Mouse (Mus musculus) limb, embryonic 15.5 days (tissue): ENCODE results near the gene Ccl6. TPM values are rescaled to one million over a fixed set of nuclear protein-coding genes. Genes with fewer than 3 reads are reported as not detected.

Source experiments
- ATAC-seq: fragments of 200-750 bp; cut with Nextera tagmentation; 2 replicates; pipeline ENCODE4 v1.8.0; 2017; ENCODE audit warnings: low read depth, moderate TSS enrichment; ENCODE audit not compliant: insufficient number of reproducible peaks, low FRiP score, low TSS enrichment
- H3K27ac ChIP-seq: fragments of 300-500 bp; sonication (generic); 2 replicates; pipeline ENCODE4 v1.5.1; 2015; ENCODE audit warnings: moderate library complexity, mild to moderate bottlenecking, inconsistent platforms
- H3K27me3 ChIP-seq: fragments of 300-500 bp; sonication (generic); 2 replicates; pipeline ENCODE4 v1.6.1; 2015; ENCODE audit warnings: inconsistent platforms
- H3K36me3 ChIP-seq: fragments of 300-500 bp; sonication (generic); 2 replicates; pipeline ENCODE4 v1.6.1; 2015; ENCODE audit warnings: inconsistent platforms
- H3K4me1 ChIP-seq: fragments of 300-500 bp; sonication (generic); 2 replicates; pipeline ENCODE4 v1.6.1; 2015; ENCODE audit warnings: inconsistent platforms
- H3K4me2 ChIP-seq: fragments of 300-500 bp; sonication (generic); 2 replicates; pipeline ENCODE4 v1.6.1; 2015; ENCODE audit warnings: mild to moderate bottlenecking, inconsistent platforms
- H3K4me3 ChIP-seq: fragments of 300-500 bp; sonication (generic); 2 replicates; pipeline ENCODE4 v1.5.1; 2015; ENCODE audit warnings: mild to moderate bottlenecking, inconsistent platforms
- H3K9ac ChIP-seq: fragments of 300-500 bp; sonication (generic); 2 replicates; pipeline ENCODE4 v1.6.1; 2015; ENCODE audit warnings: inconsistent platforms
- H3K9me3 ChIP-seq: fragments of 300-500 bp; sonication (generic); 2 replicates; pipeline ENCODE4 v1.6.1; 2016; ENCODE audit warnings: inconsistent platforms
- WGBS: fragments of 180-500 bp; shearing (Covaris S2); methylation state at CpG from one replicate; pipeline ENCODE4 v1.1.7; 2015; 5-methylcytosine and 5-hydroxymethylcytosine counted together
- polyA plus RNA-seq: library from polyadenylated mRNA; unstranded; fragments of >200 nt; fragmentation: Nextera tagmentation; extraction: Ambion mirVana; gene quantifications from 2 replicates; pipeline ENCODE4 v1.2.1, GENCODE M21; 2015

The Ccl6 gene
- polyA plus RNA-seq, 1 experiment from 2014 or later, result 6.7 TPM

- H3K9ac ChIP-seq, result no peak overlapping the region
- no peak overlapping the region for H3K4me3 ChIP-seq
- ATAC-seq, result no peak
- no peaks in the 10 kb centered on the region for H3K4me1 ChIP-seq
- H3K4me2 ChIP-seq, result no peak overlapping the region
- WGBS, result 94% methylated on average over 1 of the region's 1 CpGs
- no peak overlapping the region for H3K27ac ChIP-seq
- H3K36me3 ChIP-seq, result no peaks in the 10 kb centered on the region
- H3K27me3 ChIP-seq, result no peaks in the 10 kb centered on the region
- H3K9me3 ChIP-seq, result no peaks in the 10 kb centered on the region
Observed at GRCm38 (mm10) chr11:83619037-83619436, 26.1 kb upstream of the Ccl6 start.

DNA sequence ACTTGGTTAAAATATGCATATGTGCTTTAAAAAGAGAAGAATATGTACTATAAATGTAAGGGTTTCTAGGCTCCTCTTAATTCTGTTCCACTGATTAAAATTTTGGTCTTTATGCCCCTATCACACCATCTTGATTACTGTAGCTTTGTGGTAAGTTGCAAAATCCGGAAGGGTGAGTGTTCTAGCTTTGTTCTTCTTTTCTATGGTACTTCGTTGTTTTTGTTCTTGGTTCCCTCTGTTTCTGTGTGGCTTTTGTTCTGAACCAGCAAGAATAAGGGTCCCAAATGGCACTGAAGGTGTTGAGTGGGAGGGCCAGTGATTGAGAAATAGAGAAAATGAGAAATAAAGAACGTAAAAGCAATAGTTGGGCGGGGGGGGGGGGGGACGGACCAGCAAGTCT is 25.4 kb upstream of the Ccl6 start:
- no peaks in the 10 kb centered on the region for H3K4me1 ChIP-seq
- WGBS, result 64% methylated on average over 5 of the region's 5 CpGs
- H3K9me3 ChIP-seq, result no peaks in the 10 kb centered on the region
- H3K27ac ChIP-seq, result no peak overlapping the region
- H3K9ac ChIP-seq, result no peak overlapping the region
- no peaks in the 10 kb centered on the region for H3K27me3 ChIP-seq
- no peak overlapping the region for H3K4me2 ChIP-seq
- H3K36me3 ChIP-seq, result no peaks in the 10 kb centered on the region
- no peak for ATAC-seq
- H3K4me3 ChIP-seq, result no peak overlapping the region

DNA sequence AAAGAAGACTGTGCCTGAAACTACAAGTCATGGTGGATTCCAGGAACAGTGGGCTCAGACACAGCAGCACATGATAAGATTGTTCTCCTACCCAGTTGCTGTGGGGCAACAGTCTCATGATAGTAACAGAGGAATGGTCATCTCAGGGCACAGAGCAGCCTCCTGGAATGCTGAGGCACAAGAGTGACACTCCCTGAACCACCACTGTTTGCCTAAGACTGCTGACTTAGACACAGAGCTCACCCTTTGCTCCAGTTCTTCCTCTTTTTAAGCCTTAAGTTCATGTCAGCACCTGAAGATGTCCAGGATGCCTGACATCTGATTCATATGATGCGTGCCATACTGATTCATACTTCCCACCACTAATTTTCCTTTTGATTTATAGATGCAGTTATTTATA is 23.7 kb upstream of the Ccl6 start:
- 78% methylated on average over 1 of the region's 1 CpGs for WGBS
- no peak for ATAC-seq
- no peaks in the 10 kb centered on the region for H3K4me1 ChIP-seq

DNA sequence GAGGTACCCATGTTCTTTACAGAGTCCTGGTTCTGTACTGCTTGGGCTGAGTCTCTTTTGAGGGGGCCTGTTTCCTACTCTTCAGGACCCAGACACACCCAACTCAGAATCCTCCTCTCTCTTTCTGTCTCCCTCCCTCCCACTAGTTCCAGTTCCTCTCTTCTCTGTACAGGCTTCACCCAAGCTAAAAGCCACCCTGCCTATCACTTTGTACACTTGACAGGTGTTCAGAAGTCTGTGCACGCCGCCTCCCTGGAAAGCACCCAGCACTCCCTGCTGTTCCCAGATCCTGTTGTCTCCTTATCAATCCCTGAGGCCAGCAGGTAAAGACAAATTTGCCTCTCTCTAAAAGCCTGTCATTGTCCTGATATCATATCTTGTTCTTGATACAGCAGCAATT is 18.0 kb upstream of the Ccl6 start:
- WGBS, result 75% methylated on average over 2 of the region's 2 CpGs
- no peaks in the 10 kb centered on the region for H3K4me1 ChIP-seq
- no peak overlapping the region for H3K4me3 ChIP-seq
- H3K9me3 ChIP-seq, result no peaks in the 10 kb centered on the region
- no peak overlapping the region for H3K4me2 ChIP-seq
- H3K36me3 ChIP-seq, result no peaks in the 10 kb centered on the region
- H3K27me3 ChIP-seq, result no peaks in the 10 kb centered on the region
- H3K27ac ChIP-seq, result no peak overlapping the region
- no peak for ATAC-seq
- H3K9ac ChIP-seq, result no peak overlapping the region

More for the DNA sequence above, 23.7 kb upstream of the Ccl6 start:
- no peak overlapping the region for H3K9ac ChIP-seq
- no peak overlapping the region for H3K4me2 ChIP-seq
- H3K9me3 ChIP-seq, result no peaks in the 10 kb centered on the region
- H3K36me3 ChIP-seq, result no peaks in the 10 kb centered on the region
- no peak overlapping the region for H3K4me3 ChIP-seq
- no peaks in the 10 kb centered on the region for H3K27me3 ChIP-seq
- H3K27ac ChIP-seq, result no peak overlapping the region

DNA sequence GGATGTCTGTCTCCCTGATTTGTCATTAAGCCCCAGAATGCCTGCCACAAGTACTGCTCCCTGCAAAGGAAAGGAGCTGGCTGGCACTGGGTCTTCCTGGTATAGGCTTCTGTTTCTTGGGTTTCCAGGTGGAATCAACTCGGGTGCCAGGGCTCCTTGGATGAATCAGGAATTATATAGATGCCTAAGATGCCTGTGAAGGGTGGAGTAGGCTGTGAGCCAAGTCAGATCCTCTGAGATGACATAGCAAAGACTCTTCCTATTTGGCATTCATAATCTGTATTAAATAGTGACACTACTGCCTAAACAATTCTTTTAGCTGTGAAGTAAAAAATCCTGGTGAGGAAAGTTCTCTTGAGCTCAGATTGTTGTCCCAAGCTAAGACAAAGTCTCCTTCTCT is 13.5 kb upstream of the Ccl6 start:
- Histone ChIP-seq H3K9ac (no peak overlapping the region), H3K27me3 (no peaks in the 10 kb centered on the region), H3K4me2 (no peak overlapping the region), H3K9me3 (no peaks in the 10 kb centered on the region), H3K36me3 (no peaks in the 10 kb centered on the region), H3K4me3 (no peak overlapping the region), H3K27ac (no peak overlapping the region), H3K4me1 (no peaks in the 10 kb centered on the region)
- whole genome bisulfite sequencing, result 40% methylated on average over 1 of the region's 1 CpGs
- no peak for ATAC-seq

DNA sequence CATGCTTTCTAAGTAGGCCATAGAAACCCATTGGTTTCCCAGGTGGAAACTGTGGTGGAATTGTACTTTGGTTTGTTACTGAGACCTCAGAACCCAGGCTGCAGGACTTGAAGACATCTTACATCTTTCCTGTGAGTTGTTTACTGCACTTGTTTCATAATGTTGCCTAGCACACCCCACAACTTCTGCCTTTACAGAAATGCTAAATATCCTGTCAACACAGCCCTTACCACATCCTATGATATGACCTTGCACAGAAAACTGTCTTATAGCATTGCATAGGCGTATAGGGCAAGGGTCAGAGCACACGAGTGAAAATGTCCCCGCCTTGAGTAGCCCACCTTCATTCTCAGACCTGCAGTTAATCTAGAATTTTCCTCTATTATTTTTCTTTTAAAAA is 12.6 kb upstream of the Ccl6 start:
- no peak overlapping the region for H3K4me2 ChIP-seq
- no peaks in the 10 kb centered on the region for H3K36me3 ChIP-seq
- ATAC-seq, result no peak
- no peaks in the 10 kb centered on the region for H3K9me3 ChIP-seq
- H3K4me1 ChIP-seq, result no peaks in the 10 kb centered on the region
- no peak overlapping the region for H3K27ac ChIP-seq
- no peak overlapping the region for H3K9ac ChIP-seq
- no peaks in the 10 kb centered on the region for H3K27me3 ChIP-seq
- 92% methylated on average over 3 of the region's 3 CpGs for WGBS
- H3K4me3 ChIP-seq, result no peak overlapping the region

DNA sequence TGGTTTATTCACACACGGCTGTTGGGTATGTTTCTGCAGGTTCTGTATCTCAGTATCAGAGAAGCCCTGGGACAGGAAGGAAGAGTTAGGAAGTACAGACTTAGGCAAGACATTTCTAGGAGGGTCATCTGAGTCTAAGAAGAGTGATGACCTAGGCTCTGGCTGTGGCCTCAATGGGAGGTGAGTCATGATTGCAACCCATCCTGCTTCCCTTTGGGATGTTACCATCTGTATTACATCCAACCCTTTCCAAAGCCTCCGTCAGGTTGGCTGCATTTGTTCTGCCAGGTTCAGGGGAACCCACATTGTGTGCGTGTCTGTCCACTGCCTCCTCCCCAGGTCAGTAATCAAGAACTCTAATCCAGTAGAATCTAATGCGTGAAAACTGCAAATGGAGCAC is 11.8 kb upstream of the Ccl6 start:
- Histone ChIP-seq H3K27ac (no peak overlapping the region), H3K9me3 (no peaks in the 10 kb centered on the region), H3K9ac (no peak overlapping the region), H3K4me2 (no peak overlapping the region), H3K27me3 (no peaks in the 10 kb centered on the region), H3K4me3 (no peak overlapping the region), H3K4me1 (no peaks in the 10 kb centered on the region), H3K36me3 (no peaks in the 10 kb centered on the region)
- no peak for ATAC-seq
- WGBS, result 86% methylated on average over 4 of the region's 4 CpGs

DNA sequence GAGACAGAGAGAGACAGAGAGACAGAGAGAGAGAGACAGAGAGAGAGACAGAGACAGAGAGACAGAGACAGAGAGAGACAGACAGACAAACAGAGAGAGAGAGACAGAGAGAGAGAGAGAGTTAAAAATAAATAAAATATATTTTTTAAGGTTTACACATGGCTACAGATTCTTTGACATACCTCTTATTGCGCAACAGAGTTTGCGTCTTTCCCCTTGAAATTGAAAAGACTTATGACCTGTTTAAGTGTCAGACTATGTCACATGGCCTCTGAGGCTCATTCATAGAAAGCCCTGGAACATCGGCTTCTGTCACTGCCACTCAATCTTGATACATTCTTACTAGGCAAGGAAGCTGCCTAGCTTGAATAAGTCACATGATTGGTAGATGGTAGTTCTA is 10.5 kb upstream of the Ccl6 start:
- no peaks in the 10 kb centered on the region for H3K27me3 ChIP-seq
- H3K9me3 ChIP-seq, result no peaks in the 10 kb centered on the region
- H3K9ac ChIP-seq, result no peak overlapping the region
- no peak for ATAC-seq
- H3K4me1 ChIP-seq, result no peaks in the 10 kb centered on the region
- WGBS, result 86% methylated on average over 3 of the region's 3 CpGs
- no peak overlapping the region for H3K4me2 ChIP-seq
- no peak overlapping the region for H3K4me3 ChIP-seq
- no peaks in the 10 kb centered on the region for H3K36me3 ChIP-seq
- no peak overlapping the region for H3K27ac ChIP-seq

GRCm38 (mm10) chr11:83600576-83600975 is 7.7 kb upstream of the Ccl6 start:
- WGBS, result 81% methylated on average over 2 of the region's 2 CpGs

GRCm38 (mm10) chr11:83598991-83599390 is 6.1 kb upstream of the Ccl6 start:
- WGBS, result 68% methylated on average over 3 of the region's 3 CpGs
- no peak overlapping the region for H3K4me2 ChIP-seq
- H3K36me3 ChIP-seq, result no peaks in the 10 kb centered on the region
- no peaks in the 10 kb centered on the region for H3K27me3 ChIP-seq
- no peak overlapping the region for H3K4me3 ChIP-seq
- ATAC-seq, result no peak
- no peak overlapping the region for H3K27ac ChIP-seq
- no peaks in the 10 kb centered on the region for H3K9me3 ChIP-seq
- no peak overlapping the region for H3K9ac ChIP-seq
- H3K4me1 ChIP-seq, result no peaks in the 10 kb centered on the region

More at GRCm38 (mm10) chr11:83600576-83600975, 7.7 kb upstream of the Ccl6 start:
- Histone ChIP-seq H3K4me3 (no peak overlapping the region), H3K4me2 (no peak overlapping the region), H3K27me3 (no peaks in the 10 kb centered on the region), H3K9ac (no peak overlapping the region), H3K4me1 (no peaks in the 10 kb centered on the region), H3K27ac (no peak overlapping the region), H3K36me3 (no peaks in the 10 kb centered on the region), H3K9me3 (no peaks in the 10 kb centered on the region)
- no peak for ATAC-seq

DNA sequence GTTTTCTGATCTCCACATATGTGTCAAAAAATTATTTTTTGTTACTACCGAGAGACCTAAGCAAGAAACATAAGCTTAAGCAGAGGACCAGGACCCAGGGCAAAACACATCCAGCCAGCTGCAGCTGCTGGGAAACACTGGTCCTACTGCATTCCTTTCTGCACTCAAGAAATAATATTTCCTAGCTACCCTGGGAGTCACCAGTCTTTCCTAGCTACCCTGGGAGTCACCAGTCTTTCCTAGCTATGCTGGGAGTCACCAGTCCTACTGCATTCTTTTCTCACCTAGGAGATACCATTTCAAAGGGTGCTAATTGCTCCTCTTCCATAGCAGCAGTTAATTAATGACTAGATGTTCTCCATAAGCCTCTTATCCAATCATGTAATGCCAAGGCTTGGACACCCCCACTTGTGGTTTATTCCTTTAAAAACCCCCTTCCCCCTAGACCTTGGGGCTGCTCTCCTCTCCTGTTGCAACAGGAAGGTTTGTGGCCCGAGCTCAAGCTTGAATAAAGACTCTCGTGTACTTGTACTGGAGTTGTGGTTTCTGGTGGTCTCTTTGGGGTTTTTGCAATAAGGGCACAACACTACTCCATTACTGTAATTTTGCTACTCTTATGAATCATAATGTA is 5.4 kb upstream of the Ccl6 start:
- WGBS, result 62% methylated on average over 3 of the region's 3 CpGs
- Histone ChIP-seq H3K9ac (no peak overlapping the region), H3K4me1 (no peaks in the 10 kb centered on the region), H3K4me2 (no peak overlapping the region), H3K9me3 (no peaks in the 10 kb centered on the region), H3K27ac (peak overlapping the region; percentile 22; the same call in 1 of the 2 replicates), H3K4me3 (no peak overlapping the region), H3K27me3 (no peaks in the 10 kb centered on the region), H3K36me3 (no peaks in the 10 kb centered on the region)
- peak; percentile 44; the same call in 1 of the 2 replicates for ATAC-seq

DNA sequence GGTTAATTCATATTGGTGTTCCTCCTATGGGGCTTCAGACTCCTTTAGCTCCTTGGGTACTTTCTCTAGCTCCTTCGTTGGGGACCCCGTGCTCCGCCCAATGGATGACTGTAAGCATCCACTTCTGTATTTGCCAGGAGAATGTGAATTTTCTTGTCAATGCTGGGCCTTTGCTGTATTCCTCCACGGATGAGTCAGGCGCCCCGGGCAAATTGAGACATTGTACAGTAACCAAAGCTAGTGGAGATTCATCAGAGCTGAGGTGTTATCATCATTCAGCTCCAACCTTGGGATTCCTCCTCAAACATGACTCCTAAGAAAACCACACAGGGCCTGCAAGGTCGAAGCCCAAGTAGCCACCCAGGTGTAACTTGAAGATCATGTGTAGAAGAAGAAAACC is 4.9 kb upstream of the Ccl6 start:
- no peak overlapping the region for H3K4me3 ChIP-seq
- no peaks in the 10 kb centered on the region for H3K9me3 ChIP-seq
- H3K4me2 ChIP-seq, result no peak overlapping the region
- no peaks in the 10 kb centered on the region for H3K36me3 ChIP-seq
- H3K27ac ChIP-seq, result peak overlapping the region; percentile 22; the same call in 1 of the 2 replicates
- H3K27me3 ChIP-seq, result no peaks in the 10 kb centered on the region
- WGBS, result 82% methylated on average over 7 of the region's 7 CpGs
- no peak overlapping the region for H3K9ac ChIP-seq
- no peaks in the 10 kb centered on the region for H3K4me1 ChIP-seq
- no peak for ATAC-seq
